Mouse (Mus musculus) spleen, postnatal 10 days (tissue): ENCODE measurements around the gene Prr29.
A peak's percentile ranks its signal among the peaks of the same experiment; 100 is the strongest.
"Not testable (repeated sequence)": the region's sequence is repeated elsewhere in the genome, so short reads cannot be mapped to it uniquely, and the experiment has no call there.

ENCODE experiments used
- DNase-seq, 2 experiments: peaks; one replicate each; pipeline ENCODE4 v3.0.0; 2021 to 2022; ENCODE audit warnings: low spot score in 2 of 2

Prr29 gene

GRCm38 (mm10) chr11:106365366-106365765, at the start of gene Prr29:
Gene Prr29 (plus strand): TSS chr11:106365472.
- DNase-seq: no peak

DNA sequence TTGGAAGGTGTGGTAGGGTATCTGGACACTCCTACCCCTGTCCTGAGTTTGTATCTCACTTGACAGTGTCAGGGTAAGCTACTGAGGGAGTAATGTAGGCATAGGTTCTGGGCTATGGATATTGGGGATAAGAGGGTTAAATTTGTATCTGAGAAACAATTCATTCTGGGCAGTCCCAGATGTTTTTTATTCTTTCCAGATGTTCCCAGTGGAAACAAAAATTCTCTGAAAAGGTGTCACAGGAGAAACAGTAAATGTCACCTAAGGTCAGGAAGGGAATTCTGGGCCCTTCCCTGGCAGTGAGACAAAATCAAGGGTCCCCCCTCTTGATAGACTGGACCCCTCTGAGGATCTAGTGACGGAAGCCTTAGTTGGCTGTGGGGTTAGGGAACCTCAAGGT, 48.9 kb upstream of the Prr29 start:
- DNase-seq: no peak

DNA sequence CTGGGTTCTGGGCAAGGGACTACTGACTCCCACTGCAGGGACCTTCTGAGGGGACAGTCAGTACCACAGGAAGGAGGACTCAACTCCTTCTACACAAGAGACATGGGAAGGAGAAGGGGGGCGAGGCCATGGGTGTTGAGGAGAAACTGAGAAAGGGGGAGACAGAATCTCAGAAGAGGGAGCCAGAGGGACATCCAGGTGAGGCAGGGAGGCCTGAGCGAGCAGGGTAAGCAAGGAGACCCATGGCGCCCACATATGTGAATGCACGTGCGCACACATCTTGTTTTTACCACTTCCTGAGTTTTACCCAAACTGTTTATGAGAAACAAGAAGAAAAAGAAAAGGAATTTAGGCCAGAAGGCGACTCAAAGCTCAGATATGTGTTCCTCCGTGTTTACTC, 47.5 kb upstream of the Prr29 start:
- no peak for DNase-seq

DNA sequence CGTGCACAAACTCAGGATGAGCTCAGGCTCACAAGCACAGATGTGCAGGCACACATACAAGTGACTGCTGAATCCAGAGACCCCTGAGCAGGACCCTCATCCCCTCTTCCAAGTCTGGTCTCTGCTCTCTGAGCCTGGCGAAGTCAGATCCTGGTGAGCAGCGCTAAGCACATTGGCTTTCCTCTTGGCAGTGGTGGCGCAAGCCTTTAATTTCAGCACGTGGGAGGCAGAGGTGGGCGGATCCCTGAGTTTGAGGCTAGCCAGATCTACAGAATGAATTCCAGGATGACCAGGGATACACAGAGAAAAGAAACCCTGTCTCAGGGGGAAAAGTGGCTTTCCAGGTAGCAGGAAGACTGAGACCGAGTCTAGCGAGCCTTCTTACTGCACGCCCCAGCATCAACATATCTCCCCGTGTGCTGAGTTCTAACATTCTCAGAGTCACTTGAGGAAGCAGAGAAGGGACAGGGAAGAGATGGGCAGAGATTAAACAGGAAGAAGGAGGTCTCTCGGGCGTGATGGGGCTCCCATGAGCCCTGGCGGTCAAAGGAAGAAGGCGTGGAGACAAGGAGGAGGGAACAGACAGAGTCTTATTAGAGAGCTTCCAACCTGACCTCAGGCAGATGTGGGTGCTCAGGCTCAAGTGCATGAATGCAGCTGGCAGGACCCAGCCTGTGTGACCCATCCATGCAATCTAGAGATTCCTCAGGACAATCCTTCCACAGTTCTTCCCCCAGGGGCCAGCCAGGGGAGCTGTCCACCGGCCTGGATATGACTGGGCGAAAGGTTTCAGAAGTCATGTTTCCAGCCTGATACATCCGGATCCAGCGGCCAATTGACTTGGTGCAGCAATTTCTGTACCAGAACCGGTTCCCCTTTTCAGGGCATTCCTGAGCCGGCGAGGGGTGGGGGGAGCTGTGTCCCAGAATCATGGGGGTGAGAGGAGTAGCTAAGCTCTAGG, 46.6 kb upstream of the Prr29 start:
- DNase-seq: no peak

GRCm38 (mm10) chr11:106324858-106325257, 40.4 kb upstream of the Prr29 start:
- peak in 1 of 2 experiments; percentile 78 for DNase-seq

DNA sequence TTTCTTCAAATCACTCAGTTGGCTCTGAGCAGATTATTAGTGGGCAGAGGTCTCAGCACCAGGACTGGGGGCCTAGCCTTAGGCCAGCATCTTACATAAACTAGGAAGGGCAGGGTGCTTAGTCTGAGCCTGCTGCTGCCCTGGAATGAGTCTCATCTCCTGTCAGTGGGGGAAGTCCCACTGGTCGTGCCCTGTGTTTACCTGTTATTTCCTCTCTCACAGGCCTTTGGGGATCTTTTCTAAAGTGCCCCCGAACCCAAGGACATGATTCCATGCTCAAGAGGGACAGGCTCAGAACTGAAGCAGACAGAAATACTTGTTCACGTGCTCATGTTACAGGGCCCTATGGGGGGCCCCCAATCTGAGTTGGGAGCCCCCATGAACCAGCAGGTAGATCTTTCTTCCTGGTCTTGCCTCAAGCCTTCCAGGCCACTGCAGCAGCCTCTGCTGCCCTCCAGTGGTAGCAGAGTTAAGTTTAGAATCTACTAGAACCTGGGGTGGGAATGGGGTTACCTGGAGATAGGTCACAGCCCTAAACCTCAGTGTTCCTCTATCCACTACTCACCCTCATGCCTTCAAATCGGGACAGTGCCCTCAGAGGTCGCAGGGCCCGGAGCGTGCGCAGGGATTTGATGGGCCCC, 39.6 kb upstream of the Prr29 start:
- DNase-seq: peak; percentile 59 to 82

- no peak for DNase-seq
These were observed 38.8 kb upstream of the Prr29 start for GRCm38 (mm10) chr11:106326475-106326874.

DNA sequence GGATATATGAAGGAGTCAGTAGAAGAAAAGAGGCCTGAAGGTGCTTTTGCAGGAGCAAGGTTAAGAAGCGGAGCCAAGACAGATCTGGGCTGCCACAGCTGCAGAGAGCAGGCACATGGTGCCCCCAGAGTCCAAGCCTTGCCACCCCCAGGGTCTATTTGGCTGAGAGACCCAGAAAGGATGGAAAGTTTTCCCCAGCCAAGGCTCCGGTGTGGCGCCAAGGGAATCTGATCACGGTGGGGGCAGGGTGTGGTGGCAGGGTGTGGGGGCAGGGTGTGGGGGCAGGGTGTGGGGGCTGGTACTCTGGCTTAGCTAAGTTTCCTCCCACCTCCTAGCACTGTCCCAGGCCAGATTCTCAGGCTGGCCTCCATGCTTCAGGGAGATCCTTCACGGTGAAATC, 36.8 kb upstream of the Prr29 start:
- DNase-seq: no peak

GRCm38 (mm10) chr11:106329128-106329527, 36.1 kb upstream of the Prr29 start:
- no peak for DNase-seq

DNA sequence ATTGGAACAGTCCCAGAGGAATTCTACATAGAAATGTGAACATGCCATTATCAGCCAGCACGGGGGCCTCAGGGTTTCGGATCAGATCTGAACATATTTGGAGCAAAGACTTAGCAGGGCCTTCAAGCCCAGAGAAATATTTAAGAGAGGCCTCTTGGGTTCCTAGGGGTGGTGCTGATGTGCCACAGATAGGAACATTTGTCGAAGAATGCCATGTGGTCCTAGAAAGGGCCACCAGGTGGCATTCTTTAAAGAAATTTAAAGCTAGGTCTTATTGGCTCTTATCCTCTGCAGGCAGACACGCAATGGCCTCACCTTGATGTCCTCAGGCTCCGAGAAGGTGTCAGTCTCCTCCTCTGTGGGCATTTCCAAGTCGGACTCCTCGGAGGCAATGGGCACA, 35.6 kb upstream of the Prr29 start:
- DNase-seq: peak in 1 of 2 experiments; percentile 63

- no peak for DNase-seq
These were observed 32.8 kb upstream of the Prr29 start for GRCm38 (mm10) chr11:106332458-106332857.

DNA sequence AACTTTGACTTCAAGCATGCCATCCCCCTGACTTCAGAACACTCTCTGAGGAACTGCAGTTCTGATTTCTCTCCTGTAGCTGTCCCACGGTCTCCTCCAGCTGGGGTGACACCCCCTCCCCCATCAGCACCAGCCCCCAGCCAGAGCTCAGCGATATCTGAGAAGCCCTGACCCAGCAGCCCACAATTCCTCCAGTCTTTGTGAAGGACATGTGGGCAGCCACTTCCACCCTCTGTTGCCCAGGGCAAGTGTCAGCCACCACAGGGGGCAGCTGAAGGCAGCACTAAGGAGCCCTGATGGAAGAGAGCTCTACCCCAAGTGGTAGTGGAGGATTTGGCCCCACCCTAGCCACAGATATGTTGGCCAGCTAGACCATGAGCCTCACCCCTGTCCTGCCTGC, 31.2 kb upstream of the Prr29 start:
- DNase-seq: no peak

DNA sequence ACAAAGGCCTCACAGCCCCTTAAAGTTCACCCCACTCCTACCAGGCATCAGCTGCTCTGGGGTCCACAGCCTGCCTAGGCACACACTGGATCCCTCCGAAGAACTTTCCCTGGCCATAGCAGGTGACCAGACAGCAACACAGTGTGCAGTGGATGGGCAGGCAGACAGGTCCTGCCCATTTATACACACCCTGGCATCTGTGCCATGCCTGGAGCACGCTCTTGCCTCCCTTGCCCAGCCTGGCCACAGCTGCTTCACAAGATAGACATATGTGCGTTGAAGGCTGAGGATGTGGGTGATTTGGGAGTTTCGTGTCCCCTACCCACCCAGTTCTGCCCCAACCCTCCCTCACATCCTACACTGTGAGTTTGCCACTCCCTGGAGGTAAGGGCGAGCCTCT, 27.2 kb upstream of the Prr29 start:
- DNase-seq: no peak

DNA sequence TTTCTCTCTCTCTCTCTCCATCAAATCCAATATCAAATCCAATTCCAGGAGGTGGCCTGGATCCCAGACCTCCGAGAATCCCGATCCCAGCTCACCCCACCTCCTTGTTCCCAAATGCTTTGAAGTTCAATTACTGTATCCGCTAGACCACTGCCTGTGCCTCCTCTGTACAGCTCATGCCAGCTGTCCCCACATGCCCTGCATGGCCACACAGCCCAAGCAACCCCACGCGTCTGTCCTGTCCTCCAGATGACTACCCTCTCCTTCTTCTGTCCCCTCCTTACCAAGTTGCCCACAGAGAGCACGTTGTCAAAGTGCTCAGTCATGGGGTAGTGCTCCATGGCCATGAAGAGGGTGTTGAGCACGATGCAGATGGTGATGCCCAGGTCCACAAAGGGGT, 26.4 kb upstream of the Prr29 start:
- no peak for DNase-seq

DNA sequence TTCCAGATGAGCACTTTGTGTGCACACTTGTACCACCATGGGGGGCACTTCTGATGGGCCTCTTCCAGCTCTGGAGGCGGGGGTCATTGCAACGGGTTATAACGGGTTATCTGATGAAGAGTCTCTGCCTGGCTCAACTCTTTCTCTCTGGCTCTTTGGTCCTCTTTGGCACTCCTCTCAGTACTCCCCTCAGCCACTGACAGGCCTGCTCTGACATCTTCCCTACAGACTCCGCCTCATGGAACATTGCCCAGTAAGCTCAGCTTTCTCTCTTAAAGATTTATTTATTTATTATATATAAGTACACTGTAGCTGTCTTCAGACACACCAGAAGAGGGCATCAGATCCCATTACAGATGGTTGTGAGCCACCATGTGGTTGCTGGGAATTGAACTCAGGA, 25.9 kb upstream of the Prr29 start:
- not testable (repeated sequence) for DNase-seq

GRCm38 (mm10) chr11:106340990-106341520, 24.2 kb upstream of the Prr29 start:
- DNase-seq: no peak

- DNase-seq: no peak
These were observed 20.4 kb upstream of the Prr29 start for GRCm38 (mm10) chr11:106344910-106345309.

GRCm38 (mm10) chr11:106349772-106350171, 15.5 kb upstream of the Prr29 start:
- no peak for DNase-seq

GRCm38 (mm10) chr11:106350853-106351252, 14.4 kb upstream of the Prr29 start:
- no peak for DNase-seq

DNA sequence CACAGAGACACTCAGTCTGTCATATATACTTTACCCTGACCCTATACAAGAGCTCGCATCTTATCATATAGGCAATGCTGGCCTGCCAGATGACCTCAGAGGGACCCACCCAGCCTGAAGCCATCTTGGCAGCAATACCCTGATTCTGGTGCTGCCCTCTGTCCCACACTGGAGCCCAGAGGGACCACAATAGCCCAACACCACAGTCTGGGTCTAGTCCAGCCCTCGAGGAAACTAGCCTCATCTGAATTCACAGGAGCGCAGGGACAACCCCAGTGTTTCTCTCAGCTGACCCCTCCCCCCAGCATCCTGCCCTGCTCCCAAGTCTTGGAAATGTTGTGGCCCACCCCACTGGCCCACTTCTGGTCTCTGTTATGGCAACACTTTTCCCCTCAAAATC, 14.0 kb upstream of the Prr29 start:
- no peak for DNase-seq

DNA sequence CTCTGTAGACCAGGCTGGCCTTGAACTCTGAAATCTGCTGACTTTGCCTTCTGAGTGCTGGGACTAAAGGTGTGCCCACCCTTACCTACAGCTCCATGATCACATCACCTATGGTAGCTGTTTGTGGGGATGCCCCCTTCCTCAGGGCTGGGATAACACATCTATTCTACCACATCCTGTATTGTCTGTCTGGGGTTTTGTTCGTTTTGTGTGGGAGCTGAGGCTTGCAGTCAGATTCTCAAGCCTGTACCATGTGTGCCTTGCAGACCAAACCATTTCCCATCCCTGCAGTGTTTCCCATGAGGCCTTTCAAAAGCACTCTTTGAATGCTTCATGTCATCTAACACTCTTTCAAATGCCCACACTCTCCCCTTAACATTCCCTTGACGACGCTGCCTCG, 13.3 kb upstream of the Prr29 start:
- DNase-seq: no peak

- DNase-seq: no peak
These were observed 12.1 kb upstream of the Prr29 start, which contains the start of gene Scn4a for GRCm38 (mm10) chr11:106353188-106353587. Gene Scn4a (minus strand): TSS chr11:106353288.

DNA sequence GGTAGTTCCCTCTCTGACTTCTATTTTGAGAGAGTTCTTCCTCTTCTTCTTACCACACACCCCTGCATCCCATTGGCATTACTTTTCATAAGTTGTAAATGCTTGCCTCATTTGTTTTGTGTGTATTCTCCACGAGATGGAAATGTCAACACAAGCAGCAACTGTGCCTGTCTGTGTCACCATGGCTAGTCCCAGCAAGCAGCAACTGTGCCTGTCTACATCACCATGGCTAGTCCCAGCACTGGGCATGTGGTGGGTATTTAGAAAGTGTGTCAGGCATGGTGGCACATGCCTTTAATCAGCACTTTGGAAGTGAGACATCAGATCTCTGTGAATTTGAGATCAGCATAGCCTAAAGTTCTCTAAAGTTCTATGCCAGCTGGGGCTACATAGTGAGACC, 11.1 kb upstream of the Prr29 start:
- DNase-seq: no peak
